Comparison of ENCODE assay signal across 15 mouse cellular contexts in the genomic region with DNA sequence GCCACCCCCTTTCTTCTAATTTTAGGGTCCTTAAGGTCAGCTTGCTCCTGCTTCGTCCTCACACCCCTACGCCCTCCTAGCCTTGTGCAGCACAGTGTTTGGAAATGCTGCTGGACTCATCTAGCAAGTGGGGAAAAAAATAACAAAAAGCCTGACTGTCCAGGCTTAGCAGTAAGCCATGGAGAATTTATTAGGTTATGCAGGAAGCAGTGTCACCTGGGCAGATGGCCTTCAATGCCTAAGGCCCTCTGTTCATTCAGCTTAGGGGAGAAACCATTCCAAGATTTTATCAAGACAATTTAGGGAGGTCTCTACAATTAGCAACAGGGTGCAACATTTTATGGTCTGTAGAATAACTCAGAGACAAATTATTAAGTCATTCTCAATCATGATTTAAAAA.
"Had no signal": no experiment of that assay in that cellular context is flagged by ENCODE, and none has a peak within 500 bp of the region (broad histone marks: within the 10 kb centered on the region; RNA-seq: fewer than 3 reads in every experiment).

No protein-coding gene starts in this region.

- H3K9ac ChIP-seq: liver, embryonic 13.5 days; midbrain, embryonic 12.5 days; midbrain, embryonic 15.5 days; neural tube, embryonic 13.5 days had no signal

- ATAC-seq: intestine, embryonic 16.5 days; midbrain, embryonic 15.5 days had no signal

- H3K4me3 ChIP-seq: left cerebral cortex, adult 2 months; liver, embryonic 13.5 days; midbrain, embryonic 12.5 days; midbrain, embryonic 15.5 days; myocyte; neural tube, embryonic 13.5 days had no signal

- H3K4me2 ChIP-seq: liver, embryonic 13.5 days; midbrain, embryonic 12.5 days; midbrain, embryonic 15.5 days; neural tube, embryonic 13.5 days had no signal

- H3K36me3 ChIP-seq: liver, embryonic 13.5 days; midbrain, embryonic 12.5 days; midbrain, embryonic 15.5 days; neural tube, embryonic 13.5 days had no signal

- H3K27me3 ChIP-seq: liver, embryonic 13.5 days; midbrain, embryonic 12.5 days; midbrain, embryonic 15.5 days; neural tube, embryonic 13.5 days had no signal

- H3K27ac ChIP-seq: left cerebral cortex, adult 2 months; liver, embryonic 13.5 days; midbrain, embryonic 12.5 days; midbrain, embryonic 15.5 days; neural tube, embryonic 13.5 days had no signal

- DNase-seq: kidney, postnatal 10 days; kidney, postnatal 4 days; layer of hippocampus, postnatal 36 days; liver, embryonic 13.5 days; lung, adult 2 months; lung, postnatal 14 days; lung, postnatal 4 days; thymus, adult 18-20 months; thymus, postnatal 36 days had no signal

- H3K4me1 ChIP-seq: liver, embryonic 13.5 days; midbrain, embryonic 12.5 days had no signal

- H3K9me3 ChIP-seq: midbrain, embryonic 12.5 days; midbrain, embryonic 15.5 days; neural tube, embryonic 13.5 days had no signal
